Mouse (Mus musculus) small intestine, adult 2 months (tissue): ENCODE measurements around the gene Palm.

ENCODE experiments used
- CTCF ChIP-seq: fragments of 200-500 bp; IDR thresholded peaks from 2 replicates; pipeline ENCODE4 v1.5.1; 2012; ENCODE audit warnings: low read depth, mild to moderate bottlenecking, control low read depth, inconsistent platforms, low read length, moderate library complexity, mixed read lengths; ENCODE audit not compliant: insufficient replicate concordance, insufficient read length; ENCODE audit errors: extremely low read depth
- POLR2A ChIP-seq: fragments of 200-500 bp; IDR thresholded peaks from 2 replicates; pipeline ENCODE4 v1.6.1; 2012; ENCODE audit warnings: low read depth, mild to moderate bottlenecking, control low read depth, inconsistent platforms, low read length, moderate library complexity

- TF ChIP-seq CTCF (peak; percentile 47; the same call in 1 of the 2 replicates), POLR2A (no peak)
Measured at GRCm38 (mm10) chr10:79783920-79784800, 9.2 kb upstream of the Palm start.
